Mouse (Mus musculus) forebrain, postnatal 0 days (tissue): ENCODE measurements around the gene Ist1. TPM values are rescaled to one million over a fixed set of nuclear protein-coding genes. Genes with fewer than 3 reads are reported as not detected.

Source experiments
- ATAC-seq: fragments of 200-750 bp; cut with Nextera tagmentation; 2 replicates; pipeline ENCODE4 v1.8.0; 2017; ENCODE audit warnings: mild to moderate bottlenecking, moderate library complexity
- DNase-seq: peaks from one replicate; pipeline ENCODE4 v3.0.0-alpha.2; 2015
- H3K27ac ChIP-seq: fragments of 300-500 bp; sonication (generic); 2 replicates; pipeline ENCODE4 v1.5.1; 2014; ENCODE audit warnings: low read depth, mild to moderate bottlenecking, antibody characterized with exemption, low read length, moderate library complexity, mixed read lengths
- H3K27me3 ChIP-seq: fragments of 300-500 bp; sonication (generic); 2 replicates; pipeline ENCODE4 v1.6.1; 2014; ENCODE audit warnings: mild to moderate bottlenecking, low read length, mixed read lengths; ENCODE audit not compliant: insufficient read depth
- H3K36me3 ChIP-seq: fragments of 300-500 bp; sonication (generic); 2 replicates; pipeline ENCODE4 v1.6.1; 2014; ENCODE audit warnings: mild to moderate bottlenecking, moderate library complexity; ENCODE audit not compliant: insufficient read depth
- H3K4me1 ChIP-seq: fragments of 300-500 bp; sonication (generic); 2 replicates; pipeline ENCODE4 v1.6.1; 2014; ENCODE audit warnings: antibody characterized with exemption; ENCODE audit not compliant: insufficient read depth
- H3K4me2 ChIP-seq: fragments of 300-500 bp; sonication (generic); 2 replicates; pipeline ENCODE4 v1.6.1; 2014; ENCODE audit warnings: low read depth, mild to moderate bottlenecking, moderate library complexity
- H3K4me3 ChIP-seq: fragments of 300-500 bp; sonication (generic); 2 replicates; pipeline ENCODE4 v1.5.1; 2014; ENCODE audit warnings: low read depth, low read length, mixed read lengths
- H3K9ac ChIP-seq: fragments of 300-500 bp; sonication (generic); 2 replicates; pipeline ENCODE4 v1.6.1; 2014; ENCODE audit warnings: mild to moderate bottlenecking
- H3K9me3 ChIP-seq: fragments of 300-500 bp; sonication (generic); 2 replicates; pipeline ENCODE4 v1.6.1; 2016; ENCODE audit warnings: low read length
- CTCF ChIP-seq: sonication (generic); IDR thresholded peaks from 2 replicates; pipeline ENCODE4 v1.5.1; 2016; ENCODE audit warnings: antibody characterized with exemption, control low read depth, low read depth
- WGBS: fragments of 180-500 bp; shearing (Covaris S2); extraction: QIAGEN DNeasy Blood & Tissue Kit; methylation state at CpG from one replicate; pipeline ENCODE4 v1.1.7; 2014; 5-methylcytosine and 5-hydroxymethylcytosine counted together
- polyA plus RNA-seq: library from polyadenylated mRNA; unstranded; fragments of >200 nt; fragmentation: Nextera tagmentation; extraction: Ambion mirVana; gene quantifications from 2 replicates; pipeline ENCODE4 v1.2.1, GENCODE M21; 2015
- total RNA-seq: library from RNA; depleted of rRNA; stranded (reverse); fragments of >200 nt; gene quantifications from 2 replicates; pipeline ENCODE4 v1.2.3, GENCODE M21; 2014

The Ist1 gene
- total and polyA plus RNA-seq, 2 experiments from 2014 or later = 110 to 139 TPM

GRCm38 (mm10) chr8:109656860-109657259 is 36.2 kb downstream of the Ist1 start:
- no peak overlapping the region for H3K9ac ChIP-seq
- H3K9me3 ChIP-seq = no peaks in the 10 kb centered on the region
- H3K4me1 ChIP-seq = no peaks in the 10 kb centered on the region
- no peak for ATAC-seq
- no peak for DNase-seq
- no peak overlapping the region for H3K27ac ChIP-seq
- no peak overlapping the region for H3K4me3 ChIP-seq
- TF ChIP-seq CTCF = no peak
- H3K36me3 ChIP-seq = no peaks in the 10 kb centered on the region
- WGBS = 85% methylated on average over 3 of the region's 3 CpGs
- no peaks in the 10 kb centered on the region for H3K27me3 ChIP-seq
- H3K4me2 ChIP-seq = no peak overlapping the region

GRCm38 (mm10) chr8:109650801-109651200 is 42.3 kb downstream of the Ist1 start:
- Histone ChIP-seq H3K4me3 (no peak overlapping the region), H3K27me3 (no peaks in the 10 kb centered on the region), H3K27ac (no peak overlapping the region), H3K9ac (no peak overlapping the region), H3K4me2 (no peak overlapping the region), H3K9me3 (no peaks in the 10 kb centered on the region), H3K4me1 (no peaks in the 10 kb centered on the region), H3K36me3 (no peaks in the 10 kb centered on the region)
- DNase-seq = no peak
- TF ChIP-seq CTCF = no peak
- WGBS = 83% methylated on average over 10 of the region's 10 CpGs
- no peak for ATAC-seq

- H3K9ac ChIP-seq = no peak overlapping the region
- H3K4me3 ChIP-seq = no peak overlapping the region
- H3K4me2 ChIP-seq = no peak overlapping the region
- DNase-seq (no peak), ATAC-seq (no peak)
- H3K27me3 ChIP-seq = no peaks in the 10 kb centered on the region
- WGBS = 68% methylated on average over 7 of the region's 7 CpGs
- no peaks in the 10 kb centered on the region for H3K4me1 ChIP-seq
- TF ChIP-seq CTCF = no peak
- H3K36me3 ChIP-seq = no peaks in the 10 kb centered on the region
- no peak overlapping the region for H3K27ac ChIP-seq
- no peaks in the 10 kb centered on the region for H3K9me3 ChIP-seq
These were observed 44.6 kb downstream of the Ist1 start for GRCm38 (mm10) chr8:109648469-109648868.

GRCm38 (mm10) chr8:109647331-109647730 is 45.7 kb downstream of the Ist1 start:
- H3K27me3 ChIP-seq = no peaks in the 10 kb centered on the region
- H3K9me3 ChIP-seq = no peaks in the 10 kb centered on the region
- H3K27ac ChIP-seq = no peak overlapping the region
- 60% methylated on average over 11 of the region's 11 CpGs for WGBS
- no peak overlapping the region for H3K4me2 ChIP-seq
- ATAC-seq (peak; percentile 32; the same call in 1 of the 2 replicates), DNase-seq (peak; percentile 19)
- no peak for TF ChIP-seq CTCF
- no peak overlapping the region for H3K4me3 ChIP-seq
- H3K4me1 ChIP-seq = no peaks in the 10 kb centered on the region
- no peak overlapping the region for H3K9ac ChIP-seq
- no peaks in the 10 kb centered on the region for H3K36me3 ChIP-seq

- Histone ChIP-seq H3K4me2 (no peak overlapping the region), H3K27me3 (no peaks in the 10 kb centered on the region), H3K4me1 (no peaks in the 10 kb centered on the region), H3K9me3 (no peaks in the 10 kb centered on the region), H3K4me3 (no peak overlapping the region), H3K27ac (no peak overlapping the region), H3K36me3 (no peaks in the 10 kb centered on the region), H3K9ac (no peak overlapping the region)
- no peak for TF ChIP-seq CTCF
- ATAC-seq = no peak
- 86% methylated on average over 5 of the region's 5 CpGs for WGBS
- DNase-seq = no peak
These were observed 51.8 kb downstream of the Ist1 start for GRCm38 (mm10) chr8:109641236-109641635.

GRCm38 (mm10) chr8:109640410-109640809 is 52.6 kb downstream of the Ist1 start:
- H3K9ac ChIP-seq = no peak overlapping the region
- TF ChIP-seq CTCF = no peak
- H3K4me1 ChIP-seq = no peaks in the 10 kb centered on the region
- H3K4me2 ChIP-seq = no peak overlapping the region
- no peaks in the 10 kb centered on the region for H3K36me3 ChIP-seq
- DNase-seq (no peak), ATAC-seq (no peak)
- no peaks in the 10 kb centered on the region for H3K9me3 ChIP-seq
- no peak overlapping the region for H3K27ac ChIP-seq
- no peak overlapping the region for H3K4me3 ChIP-seq
- no peaks in the 10 kb centered on the region for H3K27me3 ChIP-seq
- WGBS = 65% methylated on average over 7 of the region's 7 CpGs

- Histone ChIP-seq H3K27me3 (no peaks in the 10 kb centered on the region), H3K4me2 (no peak overlapping the region), H3K36me3 (no peaks in the 10 kb centered on the region), H3K9me3 (no peaks in the 10 kb centered on the region), H3K9ac (no peak overlapping the region), H3K4me3 (no peak overlapping the region), H3K27ac (no peak overlapping the region), H3K4me1 (no peaks in the 10 kb centered on the region)
- DNase-seq = no peak
- no peak for ATAC-seq
- WGBS = 84% methylated on average over 5 of the region's 5 CpGs
- no peak for TF ChIP-seq CTCF
These were observed 54.2 kb downstream of the Ist1 start for GRCm38 (mm10) chr8:109638851-109639250.

- Histone ChIP-seq H3K9ac (no peak overlapping the region), H3K4me1 (no peaks in the 10 kb centered on the region), H3K4me2 (no peak overlapping the region), H3K9me3 (no peaks in the 10 kb centered on the region), H3K27ac (no peak overlapping the region), H3K36me3 (no peaks in the 10 kb centered on the region), H3K4me3 (no peak overlapping the region), H3K27me3 (no peaks in the 10 kb centered on the region)
- DNase-seq (no peak), ATAC-seq (no peak)
- 90% methylated on average over 8 of the region's 8 CpGs for WGBS
- no peak for TF ChIP-seq CTCF
These were observed 57.9 kb downstream of the Ist1 start for GRCm38 (mm10) chr8:109635146-109635545.
